Mouse (Mus musculus): ENCODE measurements at regions not wholly inside any gene's neighbourhood (a gene's known extent, or its start where the extent isn't known, plus 50 kb on each side); places are given as distances from the start of the nearest gene placed in this dataset.

DNA sequence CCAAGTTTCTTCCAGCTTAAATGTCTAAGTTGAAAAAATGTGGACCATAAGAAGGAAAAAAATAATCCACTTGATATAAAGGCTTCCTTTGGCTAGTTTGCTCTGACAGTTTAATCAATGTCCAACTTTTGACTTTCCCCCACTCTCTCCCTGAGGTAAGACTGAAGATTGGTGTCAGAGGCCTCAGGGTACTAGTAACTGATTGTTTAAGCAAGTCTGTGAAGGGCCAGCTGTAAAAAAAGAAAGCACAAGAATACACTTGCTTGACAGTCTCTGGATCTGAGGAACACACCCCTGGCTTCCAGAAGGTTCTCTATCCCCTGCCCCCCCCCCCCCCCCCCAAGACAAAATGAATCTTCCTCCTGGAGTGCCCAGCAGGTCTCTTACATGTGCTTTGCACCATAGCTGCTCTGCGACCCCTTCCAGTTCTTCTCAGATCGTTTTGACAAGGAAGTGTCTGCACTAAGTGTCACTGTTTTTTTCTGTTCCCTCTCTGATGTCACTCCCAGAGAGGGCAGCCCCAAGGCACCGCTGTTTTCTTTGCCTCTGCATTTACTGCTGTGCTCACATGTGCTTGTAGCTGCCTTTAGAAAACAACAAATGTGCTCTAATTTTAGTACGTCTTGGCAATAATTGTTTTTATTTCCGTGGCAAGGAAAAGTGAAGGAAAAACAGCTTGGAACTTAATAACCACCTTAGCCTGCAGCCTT, 462.1 kb upstream of the Nr2f2 start:
- DNase-seq: no peak

DNA sequence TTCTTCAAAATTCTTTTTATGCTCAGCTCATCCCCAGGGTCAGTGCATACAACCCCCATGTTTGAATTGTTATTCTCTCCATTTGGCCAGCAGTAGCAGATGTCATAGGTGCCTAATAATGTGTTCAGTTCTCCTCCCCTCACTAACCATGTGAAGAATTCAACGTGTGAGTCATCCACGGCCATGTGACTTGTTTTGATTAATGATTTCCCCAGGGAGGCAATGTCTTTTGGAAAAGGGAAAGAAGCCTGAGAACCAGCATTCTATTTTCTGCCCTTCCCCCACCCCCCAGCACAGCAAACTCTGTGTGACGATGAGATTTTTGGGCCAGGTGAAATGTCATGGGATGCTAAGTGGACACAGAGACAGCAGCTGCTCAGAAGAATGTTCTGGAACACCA, 459.5 kb upstream of the Nr2f2 start:
- no peak for DNase-seq

GRCm38 (mm10) chr7:70823020-70823419, 456.5 kb upstream of the Nr2f2 start:
- no peak for DNase-seq

- DNase-seq: no peak
Observed at GRCm38 (mm10) chr7:70822310-70822821, 455.8 kb upstream of the Nr2f2 start.

DNA sequence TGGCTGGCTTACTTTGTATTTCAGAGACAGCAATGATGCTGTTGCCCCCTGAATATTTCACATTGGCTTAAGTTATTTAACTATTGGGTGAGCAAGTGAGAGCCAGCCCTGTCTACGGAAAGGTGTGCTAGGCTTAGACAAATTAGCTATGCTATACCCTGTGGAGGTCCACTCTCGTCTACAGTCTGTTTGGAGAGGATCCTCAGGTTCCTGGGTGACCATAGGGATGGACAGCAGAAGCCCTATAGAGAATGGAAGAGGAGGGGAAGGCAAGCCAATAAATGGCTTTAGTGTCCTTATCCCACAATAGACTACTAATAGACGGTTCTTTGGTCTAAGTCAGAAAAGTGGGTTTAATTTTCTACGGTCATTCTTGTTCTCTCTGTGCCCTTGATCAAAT, 455.3 kb upstream of the Nr2f2 start:
- no peak for DNase-seq

- DNase-seq: no peak
Observed at GRCm38 (mm10) chr7:70817347-70817913, 450.9 kb upstream of the Nr2f2 start.

GRCm38 (mm10) chr7:70814391-70814790, 447.9 kb upstream of the Nr2f2 start:
- DNase-seq: no peak

DNA sequence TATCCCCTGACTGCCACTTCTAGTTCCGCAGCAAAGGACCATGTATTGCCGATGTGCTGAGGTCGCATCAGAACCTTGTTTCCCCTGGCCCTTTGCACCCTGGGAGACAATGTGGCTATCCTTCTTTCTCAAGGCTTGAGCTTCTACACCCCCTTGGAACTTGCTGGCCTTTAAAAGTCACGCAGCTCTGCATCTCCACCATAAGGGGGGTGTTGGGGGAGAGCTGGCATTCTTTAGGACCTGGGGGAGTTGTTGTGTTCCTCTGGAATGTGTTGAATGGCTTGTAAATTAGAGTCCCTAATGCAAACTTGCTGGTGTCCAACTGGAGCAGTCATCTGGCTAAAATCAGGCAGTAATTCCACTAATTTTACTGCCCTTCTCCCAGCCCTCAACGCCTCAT, 446.6 kb upstream of the Nr2f2 start:
- DNase-seq: no peak

GRCm38 (mm10) chr7:70810411-70811090, 444.0 kb upstream of the Nr2f2 start:
- no peak for DNase-seq

- DNase-seq: no peak
Observed at GRCm38 (mm10) chr7:70804281-70804680, 437.7 kb upstream of the Nr2f2 start.

- DNase-seq: no peak
Observed at GRCm38 (mm10) chr7:70799976-70800375, 433.4 kb upstream of the Nr2f2 start.

DNA sequence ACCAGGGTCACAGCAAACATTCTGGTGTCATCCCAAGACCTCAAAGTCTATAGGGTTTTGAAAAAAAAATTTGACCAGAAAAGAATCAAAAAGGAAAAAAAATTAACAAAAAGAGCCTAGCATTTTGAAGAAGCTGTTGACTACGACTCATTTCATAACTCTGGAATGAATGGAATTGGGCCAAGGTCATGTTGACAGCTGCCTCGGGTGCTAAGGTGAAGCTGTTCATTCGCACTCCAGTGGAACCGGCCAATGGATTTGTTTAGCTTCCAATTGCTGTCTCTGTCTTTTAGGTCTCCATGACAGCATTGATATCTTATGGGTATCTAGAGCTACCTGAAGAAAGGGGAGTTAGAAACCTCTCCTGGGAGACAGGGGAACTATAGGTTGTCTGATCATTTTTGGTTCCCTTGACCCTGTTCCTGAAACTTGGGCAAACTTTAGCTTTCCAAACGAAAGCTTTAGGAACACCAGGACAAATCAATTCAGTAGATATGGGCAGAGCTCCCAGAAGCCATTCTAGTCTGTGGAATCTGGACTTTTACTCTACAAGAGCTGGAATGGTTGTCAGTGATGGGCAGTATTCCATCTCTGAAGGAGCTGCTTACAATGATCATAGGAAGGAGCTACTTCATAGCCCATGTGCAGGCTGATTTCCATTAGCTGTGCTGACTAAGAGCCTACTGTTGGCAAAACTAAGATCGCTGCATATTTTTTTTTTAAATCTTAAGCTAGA, 432.7 kb upstream of the Nr2f2 start:
- no peak for DNase-seq

DNA sequence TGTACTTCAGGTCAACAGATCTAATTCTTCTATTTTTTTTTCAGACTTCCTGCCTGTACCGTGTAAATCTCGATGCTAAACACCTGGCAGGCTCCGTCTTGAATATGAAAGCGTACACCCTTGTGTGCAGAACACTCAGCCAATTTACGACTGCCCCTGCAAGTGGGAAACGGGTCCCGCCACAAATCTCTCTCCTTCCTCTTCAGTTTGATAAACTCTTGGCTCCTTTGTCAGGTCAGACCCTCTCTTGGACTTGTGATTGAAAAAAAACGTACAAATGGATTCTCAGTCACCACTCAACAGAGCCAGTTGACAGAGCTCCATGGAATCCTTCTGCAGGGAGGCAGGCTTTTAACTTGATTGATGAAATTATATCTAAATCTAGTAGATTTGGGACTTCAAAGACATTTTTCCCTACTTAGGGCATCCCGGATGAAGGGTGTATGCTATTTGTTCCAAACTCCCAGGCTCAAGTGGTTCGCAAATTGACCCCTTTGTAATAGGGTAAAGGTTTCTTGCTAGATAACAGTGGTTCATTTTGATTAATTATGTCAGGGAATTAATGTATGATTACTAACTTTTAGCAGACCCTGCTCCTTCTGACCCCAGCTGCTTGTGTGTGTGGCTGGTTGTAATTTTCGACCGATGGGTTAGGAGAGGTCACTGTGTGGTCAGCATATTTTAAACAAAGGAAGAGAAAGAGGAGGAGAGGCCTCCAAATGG, 429.7 kb upstream of the Nr2f2 start:
- no peak for DNase-seq

GRCm38 (mm10) chr7:70788902-70789796, 422.6 kb upstream of the Nr2f2 start:
- DNase-seq: no peak

DNA sequence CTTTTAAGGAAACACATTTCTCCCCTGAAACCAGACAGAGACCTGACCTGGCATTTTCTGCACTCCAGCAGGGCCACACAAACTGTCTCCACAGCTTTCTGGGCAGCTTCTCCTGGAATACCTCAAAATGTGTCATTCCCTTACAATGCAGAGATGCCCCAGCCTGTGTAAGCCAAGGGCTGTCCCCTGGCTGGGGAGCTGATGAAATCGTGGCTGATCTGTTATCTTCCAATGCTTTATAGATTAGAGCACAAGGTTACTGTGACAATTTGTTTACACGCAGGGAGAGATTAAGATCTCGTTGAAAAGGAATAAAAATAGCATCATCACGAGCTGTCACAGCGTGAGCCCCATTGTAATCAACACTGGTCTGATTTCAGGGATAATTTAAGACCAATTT, 421.4 kb upstream of the Nr2f2 start:
- no peak for DNase-seq

GRCm38 (mm10) chr7:70780742-70781332, 414.3 kb upstream of the Nr2f2 start:
- no peak for DNase-seq

DNA sequence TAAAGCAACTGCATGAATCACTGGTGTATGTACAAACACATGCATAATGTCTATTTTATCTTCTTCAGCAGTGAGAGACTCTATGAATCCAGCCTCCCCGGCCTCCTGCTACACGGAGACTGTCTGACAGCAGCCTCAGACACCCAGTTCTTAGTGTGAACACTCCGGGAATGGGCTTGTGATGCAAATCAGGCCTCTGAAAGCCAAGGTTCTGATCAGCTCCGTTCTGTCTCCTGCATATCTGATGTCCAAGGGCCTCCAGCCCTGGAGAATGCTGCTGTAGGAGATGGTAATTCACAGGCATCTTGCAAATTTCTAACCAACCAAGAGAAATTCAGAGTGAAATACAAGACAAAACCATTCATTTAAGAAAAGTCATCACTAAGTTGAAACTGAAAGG, 411.2 kb upstream of the Nr2f2 start:
- no peak for DNase-seq

DNA sequence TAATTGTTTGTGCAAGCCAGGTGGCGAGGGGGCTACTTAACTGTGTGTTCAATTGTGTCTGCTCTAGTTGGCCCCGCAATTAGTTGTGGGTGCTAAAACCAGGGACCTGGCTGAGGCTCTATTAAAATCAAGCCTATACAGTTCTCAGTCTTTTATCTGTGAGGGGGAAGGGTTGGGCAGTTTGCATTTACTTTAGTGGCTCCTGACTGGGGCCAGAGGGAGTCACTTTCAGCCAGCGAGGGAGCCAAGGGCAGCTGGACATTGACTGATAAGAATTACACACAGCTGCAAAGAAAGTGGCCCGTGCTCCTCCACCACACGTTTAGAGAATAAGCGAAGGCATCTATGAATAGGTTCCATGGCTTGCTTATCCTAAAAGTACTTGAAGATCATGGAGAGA, 403.1 kb upstream of the Nr2f2 start:
- no peak for DNase-seq

GRCm38 (mm10) chr7:70767697-70768096, 401.2 kb upstream of the Nr2f2 start:
- DNase-seq: no peak

- no peak for DNase-seq
Observed at GRCm38 (mm10) chr7:70756676-70757075, 390.1 kb upstream of the Nr2f2 start.

DNA sequence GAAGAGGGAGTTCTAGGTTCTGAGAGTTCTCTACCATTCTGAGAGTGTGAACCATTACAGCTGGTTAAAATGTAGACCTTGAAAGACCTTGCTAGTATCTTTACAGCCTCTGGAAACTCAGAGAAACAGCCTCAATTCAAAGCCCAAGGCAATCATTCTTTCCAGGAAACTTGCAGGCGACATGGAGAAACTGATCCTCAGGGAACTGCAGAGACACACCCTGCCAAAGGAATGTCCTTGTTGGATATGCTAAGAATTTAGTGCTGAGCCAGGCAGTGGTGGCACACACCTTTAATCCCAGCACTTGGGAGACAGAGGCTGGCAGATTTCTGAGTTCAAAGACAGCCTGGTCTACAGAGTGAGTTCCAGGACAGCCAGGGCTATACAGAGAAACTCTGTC, 388.3 kb upstream of the Nr2f2 start:
- no peak for DNase-seq
